Mouse (Mus musculus) layer of hippocampus, adult 8-10 months (tissue): ENCODE measurements at regions not wholly inside any gene's neighbourhood (a gene's known extent, or its start where the extent isn't known, plus 50 kb on each side); places are given as distances from the start of the nearest gene placed in this dataset.

ENCODE experiments used
- DNase-seq, 2 experiments: peaks; one replicate each; pipeline ENCODE4 v3.0.0; 2022; ENCODE audit warnings: low spot score in 2 of 2

- DNase-seq = no peak
These were observed 78.1 kb downstream of the Fam204a start for GRCm38 (mm10) chr19:60148313-60148965.

GRCm38 (mm10) chr19:60146451-60147190 is 79.9 kb downstream of the Fam204a start:
- no peak for DNase-seq

DNA sequence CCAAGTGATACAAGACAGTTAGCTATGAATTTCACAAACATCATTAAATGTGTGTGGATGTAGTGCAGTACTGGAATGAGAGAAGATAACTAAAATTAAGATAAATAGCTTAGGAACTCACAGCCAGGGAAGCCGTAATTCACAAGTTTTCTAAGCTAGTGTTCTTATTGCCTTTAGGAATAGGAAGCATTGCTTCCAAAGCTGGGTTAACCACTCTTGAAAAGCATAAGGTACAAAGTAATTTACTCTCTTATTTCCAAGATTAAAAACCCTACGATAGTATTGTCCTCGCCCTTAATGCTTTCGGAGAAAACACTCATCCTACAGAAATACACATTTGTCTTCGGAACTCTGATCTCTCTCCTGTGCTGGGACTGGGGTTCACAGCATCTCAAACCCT is 81.3 kb downstream of the Fam204a start:
- no peak for DNase-seq

DNA sequence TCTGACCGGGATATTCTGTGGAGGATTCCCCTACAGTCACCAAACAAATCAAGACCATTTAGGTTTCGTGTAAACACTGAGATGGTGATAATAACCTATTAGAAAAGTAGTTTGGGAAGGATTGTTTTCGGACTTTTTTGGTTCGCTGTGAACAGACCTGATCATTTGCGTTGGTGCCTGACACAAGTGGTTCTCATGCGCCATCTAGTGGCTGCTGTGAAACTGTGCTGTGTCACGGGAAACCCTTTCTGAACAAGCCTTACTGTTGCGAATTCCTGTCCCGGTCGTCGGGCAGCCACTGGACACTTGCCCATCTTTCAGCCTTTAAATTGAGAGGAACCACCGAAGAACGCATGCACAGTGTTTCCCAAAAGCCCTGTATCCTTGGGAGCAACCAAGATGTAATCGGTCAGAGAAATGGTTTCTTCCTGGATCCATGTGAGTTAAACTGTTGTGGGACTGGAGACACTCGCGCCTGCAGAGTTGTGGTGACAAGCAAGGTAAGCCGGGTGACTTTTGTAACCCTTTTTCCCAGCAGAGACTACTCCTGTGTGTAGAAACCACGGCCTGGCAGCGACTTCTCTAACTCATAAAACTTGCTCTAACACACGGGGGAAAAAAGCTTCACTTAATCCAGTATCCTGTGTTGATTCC is 82.0 kb downstream of the Fam204a start:
- DNase-seq = peak; percentile 68 to 78

DNA sequence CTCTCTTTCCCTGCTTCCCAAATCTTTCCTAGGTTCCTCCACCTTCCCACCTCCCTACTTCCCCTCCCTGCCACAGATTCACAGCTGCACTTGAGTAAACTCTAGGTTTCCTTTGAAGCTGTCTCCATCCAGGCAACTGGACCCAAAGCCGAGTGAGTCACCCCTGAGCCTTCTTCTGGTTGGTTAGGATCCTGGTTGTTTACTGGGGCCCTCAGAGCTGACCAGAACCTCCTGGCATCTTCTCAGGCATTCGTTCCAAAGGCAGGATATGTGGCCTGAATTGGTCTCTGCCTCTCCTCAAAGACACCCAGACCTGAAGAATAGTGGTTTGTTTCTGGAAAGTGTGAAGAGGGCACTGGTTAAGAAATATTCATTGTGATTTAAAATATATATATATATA is 87.6 kb downstream of the Fam204a start:
- DNase-seq = no peak

DNA sequence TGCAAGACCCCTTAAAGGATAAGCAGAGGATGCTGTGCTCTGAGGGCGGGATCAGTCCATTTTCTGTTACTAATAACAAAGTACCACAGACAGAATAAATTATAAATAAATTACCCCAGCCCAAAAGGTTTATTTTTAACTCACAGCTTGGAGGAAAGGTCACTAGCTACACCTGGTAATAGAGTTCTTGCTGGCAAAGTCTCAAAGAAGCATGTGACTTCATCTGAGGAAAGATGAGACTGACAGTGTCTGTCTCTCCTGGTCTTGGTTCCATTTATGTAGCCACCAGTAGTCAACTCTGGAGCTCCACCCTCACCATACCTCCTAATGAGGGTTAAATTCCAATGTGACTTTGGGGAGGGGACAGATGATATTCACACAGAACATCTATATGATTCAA is 90.0 kb downstream of the Fam204a start:
- DNase-seq = no peak

DNA sequence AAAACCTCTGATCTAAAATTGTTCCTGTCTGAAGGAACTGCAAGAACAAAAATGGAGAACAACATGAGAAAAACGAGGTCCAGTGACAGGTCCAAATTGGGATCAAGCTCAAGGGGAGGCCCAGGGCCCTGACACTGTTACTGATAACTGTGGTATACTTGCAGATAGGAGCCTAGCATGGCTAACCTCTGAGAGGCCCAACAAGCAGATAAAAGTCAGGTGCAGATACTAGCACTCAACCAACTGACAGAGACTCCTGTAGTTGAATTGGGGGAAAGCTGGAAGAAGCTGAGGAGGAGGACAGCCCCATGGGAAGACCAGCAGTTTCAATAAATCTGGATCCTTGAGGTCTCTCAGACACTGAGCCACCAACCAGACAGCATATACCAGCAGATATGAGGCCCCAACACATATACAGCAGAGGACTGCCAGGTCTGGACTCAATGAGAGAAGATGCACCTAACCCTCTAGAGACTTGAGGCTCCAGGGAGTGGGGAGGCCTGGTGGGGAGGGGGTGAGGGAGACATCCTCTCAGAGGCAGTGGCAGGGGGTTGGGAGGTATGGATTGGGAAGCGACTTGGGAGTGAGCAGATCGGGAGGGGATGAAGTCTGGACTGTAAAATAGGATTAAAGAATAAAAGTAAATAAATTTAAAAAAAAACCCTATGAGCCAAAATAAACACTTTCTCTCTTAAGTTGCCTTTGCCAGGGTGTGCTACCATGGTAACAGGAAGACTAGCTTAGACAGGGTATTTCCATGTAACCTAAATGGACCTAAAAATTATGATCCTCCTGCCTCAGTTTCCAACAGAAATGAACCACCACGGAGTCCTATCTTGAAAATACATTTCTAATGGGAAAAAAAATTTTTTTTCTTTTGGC is 91.8 kb downstream of the Fam204a start:
- DNase-seq = no peak

DNA sequence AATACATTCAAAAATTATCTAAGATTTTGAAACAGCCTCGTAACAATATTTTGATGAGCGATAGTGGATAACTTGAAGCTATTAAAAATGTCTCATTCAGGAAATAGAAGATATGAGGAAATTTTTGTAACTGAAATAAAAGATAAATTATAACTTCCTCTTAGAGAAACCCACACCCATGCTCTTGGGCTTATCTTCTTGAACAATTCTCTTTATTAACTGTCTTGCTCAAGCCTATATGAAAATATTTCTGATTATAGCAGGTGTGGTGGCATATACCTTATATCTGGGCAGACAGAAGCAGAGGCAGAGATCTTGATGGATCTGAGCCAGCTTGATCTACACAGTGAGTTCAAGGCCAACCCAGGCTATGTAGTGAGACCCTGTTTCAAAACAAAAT is 96.9 kb downstream of the Fam204a start:
- DNase-seq = no peak

DNA sequence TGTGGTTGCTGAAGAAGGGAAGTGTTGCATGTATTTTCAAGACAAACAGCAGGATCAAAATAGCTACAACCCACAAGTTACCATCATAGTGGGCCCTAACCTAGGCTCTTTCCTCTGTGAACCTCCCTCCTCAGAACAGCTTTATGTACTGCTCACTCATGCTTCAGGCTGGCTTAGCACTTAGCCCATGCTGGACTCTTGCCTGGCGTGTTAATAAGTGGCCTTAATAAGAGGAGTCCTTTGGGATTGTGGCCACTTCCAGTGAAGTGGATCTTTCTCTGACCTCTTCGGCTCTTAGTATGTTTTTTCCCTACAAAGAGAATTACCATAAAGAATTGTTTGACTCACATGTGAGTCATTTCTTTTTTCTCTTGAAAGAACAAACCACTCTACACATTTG is 101.9 kb downstream of the Fam204a start:
- no peak for DNase-seq

GRCm38 (mm10) chr19:60120917-60121316 is 105.6 kb downstream of the Fam204a start:
- no peak for DNase-seq

DNA sequence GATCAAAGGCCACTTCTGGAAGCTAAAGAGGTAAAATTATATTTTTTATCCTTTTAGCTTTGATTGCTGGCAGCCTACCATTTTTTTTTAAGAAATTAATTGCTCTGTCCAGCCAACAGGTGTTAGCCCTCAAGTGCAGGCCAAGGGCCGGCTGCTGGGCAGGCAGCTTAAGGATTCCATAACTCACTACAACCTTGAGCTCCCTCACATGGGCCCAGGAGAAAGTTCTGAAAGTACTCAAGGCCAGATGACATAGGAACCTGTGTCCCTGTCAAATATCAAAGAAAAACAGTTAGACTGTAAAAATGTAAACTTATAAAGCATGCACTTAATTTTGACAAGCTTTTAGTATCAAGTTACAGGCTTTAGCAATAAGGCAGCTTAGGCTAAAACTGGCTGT is 107.5 kb downstream of the Fam204a start:
- no peak for DNase-seq

- DNase-seq = no peak
These were observed 112.7 kb downstream of the Fam204a start for GRCm38 (mm10) chr19:60113666-60114388.

GRCm38 (mm10) chr19:60110278-60110677 is 116.2 kb downstream of the Fam204a start:
- DNase-seq = no peak

DNA sequence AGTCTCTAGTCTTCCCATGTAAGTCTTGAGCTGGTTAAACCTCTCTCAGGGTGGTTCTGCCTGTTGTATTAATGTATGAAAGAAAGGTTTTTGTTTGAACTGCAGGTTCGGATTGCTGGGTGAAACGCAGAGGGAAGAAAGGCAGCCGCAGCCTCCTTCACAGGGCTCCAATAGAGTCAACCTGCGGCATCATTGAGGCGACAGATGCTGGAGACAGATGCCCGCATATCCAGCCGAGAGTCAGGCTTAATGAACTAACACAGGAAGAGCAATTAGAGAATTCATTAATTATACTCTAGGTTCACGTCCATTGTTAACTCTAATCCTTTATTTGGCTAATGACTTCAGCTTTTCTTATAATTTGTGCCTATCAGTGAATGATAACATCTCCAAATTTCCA is 117.0 kb downstream of the Fam204a start:
- no peak for DNase-seq

DNA sequence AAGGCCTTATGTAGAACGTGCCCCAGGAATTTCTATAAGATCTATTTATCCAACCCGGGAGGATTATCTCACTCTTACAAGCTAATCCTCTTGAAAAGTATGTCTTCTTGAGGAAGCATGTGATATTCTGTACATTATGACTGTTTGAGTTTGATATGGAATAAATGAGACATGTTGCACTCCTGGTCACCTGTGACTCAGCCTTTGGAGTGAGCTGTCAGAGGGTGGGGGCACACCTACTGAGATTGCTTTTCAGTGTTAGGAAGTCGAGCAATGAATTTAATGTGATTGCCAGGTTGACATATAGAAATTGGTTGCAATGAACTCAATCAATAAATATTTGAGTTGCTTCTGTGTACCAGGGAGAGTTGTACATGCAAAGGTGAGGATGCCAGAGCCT is 128.6 kb downstream of the Fam204a start:
- DNase-seq = no peak

GRCm38 (mm10) chr19:60074986-60075385 is 131.5 kb upstream of the Rab11fip2 start:
- DNase-seq = no peak

DNA sequence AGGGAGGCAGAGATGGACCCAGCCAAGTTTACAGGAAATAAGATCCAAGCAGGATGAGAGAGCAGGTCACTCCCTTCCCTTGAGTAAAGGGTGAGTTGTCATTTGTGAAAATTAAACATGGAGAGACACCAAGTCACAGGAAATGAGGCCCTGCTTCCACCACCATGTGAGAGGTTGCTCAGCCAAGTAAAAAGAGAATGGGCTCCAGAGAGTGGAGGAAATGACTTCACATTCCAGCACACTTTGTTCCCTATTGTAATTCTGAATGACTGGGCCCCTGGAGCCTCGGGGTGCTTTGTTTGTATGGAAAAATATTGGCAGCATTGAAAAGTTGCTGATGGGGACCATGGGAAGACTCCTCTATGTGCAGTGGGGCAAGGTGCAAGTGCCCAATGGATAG is 129.9 kb upstream of the Rab11fip2 start:
- DNase-seq = no peak

GRCm38 (mm10) chr19:60066183-60066582 is 122.7 kb upstream of the Rab11fip2 start:
- DNase-seq = no peak

GRCm38 (mm10) chr19:60055121-60055874 is 111.8 kb upstream of the Rab11fip2 start:
- DNase-seq = no peak

DNA sequence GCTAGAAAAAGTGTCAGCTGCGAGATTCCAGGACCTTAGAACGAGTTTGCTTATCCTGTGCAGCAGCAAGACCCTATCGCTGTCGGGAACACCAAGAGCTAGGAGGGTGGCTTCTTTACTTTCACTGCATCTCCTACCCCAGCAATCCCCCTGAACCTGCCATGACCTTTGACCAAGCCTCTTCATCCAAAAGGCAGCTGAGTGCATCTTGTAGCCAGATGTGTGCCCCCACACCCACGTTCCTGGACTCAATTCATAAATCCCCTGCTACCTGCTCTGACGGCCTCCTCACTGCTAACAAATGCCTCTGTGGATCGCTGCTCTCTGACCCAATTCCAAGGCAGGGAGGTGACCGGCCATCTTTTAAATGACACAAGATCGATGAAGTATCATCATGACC is 107.7 kb upstream of the Rab11fip2 start:
- no peak for DNase-seq
